Mouse (Mus musculus) CD4-positive, CD25-positive, alpha-beta regulatory T cell, adult 2 months (primary cell): Measurements from ENCODE around the gene Rab6b.
A peak's percentile ranks its signal among the peaks of the same experiment; 100 is the strongest.

Experiments used
- DNase-seq: peaks from one replicate; pipeline ENCODE4 v3.0.0-alpha.2; 2012; ENCODE audit warnings: low read depth, low spot score

Rab6b gene

GRCm38 (mm10) chr9:103201561-103202260 is 90.1 kb downstream of the Rab6b start, which contains the start of gene Srprb:
Gene Srprb, minus strand, starts transcription at chr9:103202137.
- DNase-seq, result peak; percentile 95

DNA sequence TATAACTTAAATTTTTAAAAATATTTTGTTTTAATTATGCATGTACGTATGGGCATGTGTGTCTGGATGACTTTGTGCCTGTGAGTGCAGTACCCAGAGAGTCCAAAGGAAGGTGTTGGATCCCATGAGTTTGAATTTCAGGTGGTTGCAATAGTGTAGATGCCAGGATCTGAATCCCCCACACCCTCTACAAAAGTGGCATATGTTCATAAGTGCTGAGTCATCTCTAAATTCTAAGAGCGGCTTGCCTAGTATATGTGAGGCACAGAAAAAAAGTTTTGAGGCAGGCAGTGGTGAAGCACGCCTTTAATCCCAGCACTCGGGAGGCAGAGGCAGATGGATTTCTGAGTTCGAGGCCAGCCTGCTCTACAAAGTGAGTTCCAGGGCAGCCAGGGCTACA is 94.2 kb downstream of the Rab6b start:
- DNase-seq, result no peak

- DNase-seq, result peak; percentile 92
These were observed 96.3 kb downstream of the Rab6b start for GRCm38 (mm10) chr9:103207846-103208245.

DNA sequence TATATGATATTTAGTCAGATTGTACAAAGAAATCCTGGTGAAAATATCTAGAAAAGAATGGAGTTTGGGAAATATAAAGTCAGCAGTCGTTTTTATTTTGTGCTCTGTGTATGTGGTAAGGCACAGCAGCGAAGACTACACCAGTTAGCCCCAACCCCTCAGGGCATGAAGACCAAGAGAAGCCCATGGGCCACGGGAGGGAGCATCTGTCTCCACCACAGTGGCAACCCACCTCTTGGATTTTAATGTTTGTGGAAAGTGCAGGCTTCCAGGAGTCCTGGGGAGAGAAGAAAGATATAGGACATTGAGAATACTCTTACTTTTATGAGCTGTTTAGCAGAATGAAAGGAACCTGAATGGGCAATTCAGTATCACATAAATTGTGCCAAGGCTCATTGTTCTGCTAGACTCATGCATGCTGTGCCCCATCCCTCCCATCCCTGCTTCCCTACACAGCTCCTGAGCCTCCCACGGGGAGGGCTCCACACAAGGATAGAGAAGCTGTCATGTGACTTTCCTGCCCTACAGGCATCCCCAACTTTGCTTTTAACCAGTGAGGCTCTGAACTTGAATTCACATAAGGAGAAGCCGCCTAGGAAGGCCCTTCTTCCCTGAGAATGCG is 97.3 kb downstream of the Rab6b start:
- no peak for DNase-seq

DNA sequence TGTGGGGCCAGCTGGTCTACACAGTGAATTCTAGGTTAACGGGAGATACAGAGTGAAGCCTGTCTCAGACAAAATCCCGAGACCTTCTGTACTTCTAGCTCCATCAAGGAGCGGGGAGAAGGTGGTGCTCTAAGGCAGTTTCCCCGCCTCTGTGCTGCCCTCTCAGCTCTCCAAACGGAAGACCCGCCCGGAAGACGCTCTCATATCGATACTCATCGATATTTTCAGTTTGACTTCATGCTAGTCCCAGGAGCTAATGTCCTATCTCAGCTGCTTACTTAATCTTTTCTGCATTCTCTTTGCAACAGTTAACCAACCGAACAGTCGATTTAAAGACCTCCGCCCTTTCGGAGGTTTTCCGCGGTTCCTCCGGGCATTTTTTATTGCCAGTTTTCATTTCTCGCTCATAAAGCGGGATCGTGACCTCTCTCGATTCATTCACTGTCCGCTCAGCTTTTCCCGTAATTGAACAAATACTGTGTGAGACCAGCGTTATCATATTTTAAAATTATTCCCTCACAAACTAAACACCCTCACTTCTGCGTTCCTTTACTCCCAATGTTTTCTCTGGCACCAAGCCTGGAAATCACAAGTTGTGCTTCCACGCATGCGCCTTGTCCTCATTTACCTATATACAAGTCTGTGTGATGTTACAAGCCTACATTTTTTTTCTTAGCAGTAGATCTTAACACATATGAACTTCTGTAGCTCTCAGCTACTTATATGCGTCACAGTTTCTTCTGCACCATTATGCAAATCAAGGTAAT is 101.2 kb downstream of the Rab6b start:
- no peak for DNase-seq

DNA sequence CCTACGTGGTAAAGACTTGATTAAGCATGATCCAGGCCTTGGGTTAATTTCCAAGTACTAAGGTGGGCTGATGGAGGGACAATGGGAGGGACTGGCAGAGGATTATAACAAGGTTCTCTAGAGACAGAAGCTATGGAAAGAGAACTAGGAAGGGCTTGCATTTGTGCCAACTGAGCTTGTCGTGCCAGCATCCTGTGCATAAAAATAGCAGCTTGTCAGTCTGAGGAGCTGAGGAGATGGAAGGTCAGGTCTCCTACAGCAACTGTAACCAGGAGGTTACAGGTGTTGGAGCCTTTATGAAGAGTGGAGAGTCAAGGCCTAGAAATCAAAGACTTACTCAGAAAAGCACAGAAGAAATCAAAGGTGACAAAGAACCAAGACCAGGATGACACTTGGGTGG is 102.0 kb downstream of the Rab6b start:
- DNase-seq, result no peak

- no peak for DNase-seq
These were observed 102.7 kb downstream of the Rab6b start for GRCm38 (mm10) chr9:103214281-103214680.

DNA sequence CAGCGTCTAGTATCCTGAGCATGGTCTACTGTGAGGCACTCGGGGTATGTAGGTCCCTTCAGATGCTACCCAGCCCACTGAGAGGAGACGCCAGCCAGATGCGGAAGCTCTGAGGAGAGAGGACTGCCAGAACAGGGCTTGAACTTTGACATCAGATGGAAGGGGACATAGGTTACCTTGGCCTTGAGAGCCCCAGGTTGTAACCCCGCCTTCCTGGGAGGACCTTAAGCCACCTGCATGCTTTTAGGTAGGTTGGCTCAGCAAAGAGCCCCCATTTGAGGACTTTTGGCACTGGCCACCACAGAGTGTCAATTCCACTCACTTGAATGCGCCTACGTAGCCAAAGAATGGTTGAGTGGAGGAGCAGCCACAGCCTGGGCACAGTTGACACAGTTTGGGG is 113.1 kb downstream of the Rab6b start:
- DNase-seq, result no peak

DNA sequence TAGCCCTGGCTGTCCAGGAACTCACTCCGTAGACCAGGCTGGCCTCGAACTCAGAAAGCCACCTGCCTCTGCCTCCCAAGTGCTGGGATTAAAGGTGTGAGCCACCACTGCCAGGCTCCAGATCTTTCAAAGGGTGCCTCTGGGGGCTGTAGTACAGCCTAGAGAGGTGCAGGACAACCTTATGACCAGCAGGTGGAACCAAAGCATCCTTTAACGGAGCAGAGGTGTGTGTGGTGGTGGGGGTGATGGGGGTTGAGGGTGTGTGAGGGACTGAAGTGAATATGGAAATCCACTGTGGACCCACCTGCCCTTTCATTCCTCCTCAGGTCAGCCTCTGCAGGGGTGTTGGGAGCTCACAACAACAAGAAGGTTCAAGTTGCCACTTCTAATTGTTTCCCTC is 113.9 kb downstream of the Rab6b start:
- peak; percentile 56 for DNase-seq

DNA sequence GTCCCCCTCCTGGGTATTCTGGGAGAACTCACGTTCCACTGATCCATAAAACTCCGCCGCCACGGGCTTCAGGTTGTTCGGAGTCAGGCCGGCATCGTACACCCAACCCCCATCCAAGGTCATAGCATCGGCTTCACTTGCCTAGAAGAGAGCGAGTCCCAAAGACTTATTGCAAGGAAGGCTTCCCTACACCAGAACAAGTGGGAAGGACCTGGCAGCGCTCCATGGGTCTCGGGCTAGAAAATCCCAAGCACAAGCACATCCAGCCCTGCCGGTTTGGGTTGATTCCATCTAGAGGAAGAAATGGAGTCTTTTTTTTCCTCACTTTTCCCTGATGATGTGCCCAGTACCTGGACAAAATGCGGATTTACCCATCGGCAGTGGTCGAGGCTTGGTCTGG is 115.2 kb downstream of the Rab6b start:
- DNase-seq, result no peak

DNA sequence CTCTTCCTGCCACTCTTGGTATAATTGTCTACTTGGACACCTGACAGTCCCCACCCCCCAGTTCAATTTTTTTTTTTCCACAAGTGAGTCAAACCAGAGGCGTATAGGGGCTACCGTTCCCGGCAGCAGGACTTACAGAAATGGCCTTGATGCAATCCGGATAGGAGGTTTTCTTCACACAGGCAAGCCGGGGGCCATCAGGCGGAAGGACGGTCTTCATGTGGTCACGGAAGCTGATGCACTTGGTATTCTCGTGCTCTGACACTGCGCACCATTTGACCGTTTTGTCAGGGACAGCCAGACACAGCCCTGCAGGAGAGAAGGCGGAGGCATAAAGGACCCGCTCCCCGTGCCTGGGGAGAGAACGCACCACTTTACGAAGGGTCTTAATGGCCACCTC is 116.2 kb downstream of the Rab6b start:
- DNase-seq, result no peak

DNA sequence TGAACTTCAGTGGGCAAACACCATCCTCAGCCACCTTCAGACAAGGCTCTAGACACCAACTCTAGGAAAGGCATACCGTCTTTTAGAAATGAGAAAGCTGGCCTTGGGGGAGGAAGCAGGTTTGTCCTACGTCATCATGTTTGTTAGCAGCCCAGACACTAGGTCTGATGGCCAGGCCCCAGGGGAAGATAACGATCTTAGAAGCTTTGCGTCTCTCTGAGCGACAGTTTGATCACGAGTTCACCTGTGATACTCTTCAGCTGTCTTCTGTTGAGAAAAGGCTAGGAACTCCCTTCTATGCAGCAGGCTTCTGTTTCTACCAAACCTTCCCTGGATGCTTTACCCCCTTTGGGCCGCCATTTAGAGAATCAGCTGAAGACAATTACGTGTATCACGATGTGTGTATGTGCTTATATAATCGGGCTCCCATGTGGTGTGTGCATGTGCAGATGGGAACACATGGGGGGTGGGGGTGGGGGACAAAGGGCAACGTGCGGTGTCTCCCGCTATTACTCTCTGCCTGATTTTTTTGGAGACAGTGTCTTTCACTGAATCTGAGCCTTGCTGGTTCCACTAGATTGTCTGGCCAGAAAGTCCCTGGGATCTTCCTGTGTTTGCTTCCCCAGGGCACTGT is 116.9 kb downstream of the Rab6b start:
- DNase-seq, result peak; percentile 35

DNA sequence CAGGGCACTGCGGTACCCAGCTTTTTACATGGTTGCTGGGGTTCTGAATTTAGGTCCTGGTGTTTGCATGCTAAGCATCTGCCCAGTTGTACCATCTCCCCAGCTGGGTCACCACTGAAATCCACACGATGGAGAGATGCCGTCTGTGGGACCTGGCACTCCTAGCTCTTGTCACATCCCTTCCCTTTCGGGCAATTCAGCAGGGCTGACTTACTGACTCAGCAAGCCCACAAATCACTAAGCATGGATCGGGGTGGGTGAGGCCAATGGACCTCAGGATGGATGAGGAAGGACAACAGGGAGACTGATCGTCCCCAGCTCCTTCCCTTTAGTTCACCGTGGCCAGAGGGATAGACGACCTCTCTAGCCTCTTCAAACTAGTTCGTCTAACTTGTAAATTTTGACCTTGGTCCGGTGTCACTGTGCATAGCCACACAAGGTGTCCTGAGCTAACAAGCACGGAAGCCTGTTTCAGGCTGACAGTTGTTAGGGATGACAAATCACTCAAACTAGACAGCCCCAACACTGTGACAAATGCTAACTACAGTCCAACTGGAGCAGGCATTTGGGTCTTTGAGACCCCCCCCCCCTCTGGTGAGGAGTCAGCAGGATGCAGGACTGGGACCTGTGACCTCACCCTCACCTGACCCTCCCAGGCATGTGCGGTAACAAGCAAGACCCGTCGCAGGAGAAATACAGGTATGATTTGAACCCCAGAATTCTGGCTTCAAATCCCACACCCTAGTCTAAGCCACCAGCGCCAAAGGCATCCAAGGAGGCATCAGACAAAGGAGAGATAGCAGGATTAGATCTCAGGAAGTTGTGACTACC is 117.7 kb downstream of the Rab6b start:
- no peak for DNase-seq

GRCm38 (mm10) chr9:103230151-103230951 is 118.8 kb downstream of the Rab6b start, which contains the start of the genes Gm20425 and Trf:
Gene Gm20425, minus strand, starts transcription at chr9:103230307.
Gene Trf, minus strand, starts transcription at chr9:103230444.
- peak; percentile 22 for DNase-seq

DNA sequence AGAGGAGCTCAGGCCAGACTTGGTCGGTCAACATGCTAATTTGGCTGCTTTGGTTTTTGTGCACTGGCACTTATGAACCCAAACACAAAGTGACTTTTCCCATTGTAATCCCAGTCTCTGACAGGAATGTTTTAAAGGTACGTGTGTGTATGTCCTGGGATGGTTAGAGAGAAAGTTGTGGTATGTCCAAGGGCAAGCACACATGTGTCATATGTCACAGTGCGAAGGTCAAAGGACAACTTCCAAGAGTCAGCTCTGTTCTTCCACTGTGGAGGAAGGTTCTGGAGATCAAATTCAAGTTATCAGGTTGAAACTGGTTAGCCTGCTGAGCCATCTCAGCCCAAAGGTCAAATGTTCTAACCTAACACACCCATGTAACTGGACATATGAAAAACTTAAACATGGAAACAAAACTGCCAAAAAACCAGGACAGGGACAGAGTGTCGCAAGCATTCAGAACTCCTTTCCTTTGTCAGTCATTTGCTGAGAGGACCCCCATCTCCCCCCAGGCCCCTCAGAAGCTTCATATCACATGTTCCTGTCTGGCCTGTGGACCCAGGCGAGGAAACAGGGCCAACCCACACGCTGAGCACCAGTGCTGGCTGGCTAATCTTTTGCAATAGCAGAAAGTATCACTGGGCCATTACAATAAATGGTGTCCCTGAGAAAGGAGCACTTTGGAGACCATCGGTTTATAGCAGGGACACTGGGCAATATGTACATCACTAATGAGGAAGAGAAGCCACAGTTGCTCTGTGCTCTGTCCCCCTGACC is 120.8 kb downstream of the Rab6b start:
- DNase-seq, result no peak

DNA sequence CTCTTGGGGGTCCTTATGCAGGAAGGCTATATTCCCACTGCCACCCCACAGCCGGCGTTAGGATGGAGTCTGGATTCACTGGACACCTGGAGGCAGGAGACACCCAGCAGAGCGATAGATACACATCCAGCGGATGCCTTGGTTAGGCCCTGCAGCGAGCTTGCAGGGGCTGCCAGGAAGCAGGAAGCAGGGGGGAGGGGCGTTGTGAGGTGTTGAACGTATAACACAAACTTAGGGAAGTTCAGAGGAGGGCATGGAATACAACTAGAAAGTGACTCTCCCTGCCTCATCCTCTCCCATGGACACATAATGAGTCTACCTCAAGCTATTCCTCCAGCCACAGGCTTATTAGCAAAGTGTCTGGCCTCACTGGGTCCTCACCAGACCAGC is 121.4 kb downstream of the Rab6b start:
- no peak for DNase-seq

GRCm38 (mm10) chr9:103234059-103234458 is 122.5 kb downstream of the Rab6b start:
- no peak for DNase-seq

- DNase-seq, result no peak
These were observed 123.1 kb downstream of the Rab6b start for GRCm38 (mm10) chr9:103234565-103235165.
